Mouse (Mus musculus): ENCODE data around the gene Runx3. TPM values are rescaled to one million over a fixed set of nuclear protein-coding genes. Genes with fewer than 3 reads are reported as not detected.

Gene Runx3
- polyA plus RNA-seq, 1 experiment from 2014 or later: 1.3 TPM

- H3K4me3 ChIP-seq (ENCODE audit: low read length): no peak overlapping the region
Observed at GRCm38 (mm10) chr4:135151111-135151987, 30.9 kb downstream of the Runx3 start.

GRCm38 (mm10) chr4:135151988-135152594, 31.6 kb downstream of the Runx3 start:
- H3K4me3 ChIP-seq (ENCODE audit: low read length): peak overlapping the region; percentile 42
- ATAC-seq (replicated peaks; ENCODE audit: extremely low read depth, insufficient read depth, low FRiP score): no peak
- H3K4me2 ChIP-seq (ENCODE audit: low read depth, low read length): peak overlapping the region; percentile 61
- H3K4me1 ChIP-seq (ENCODE audit: control insufficient read depth, insufficient read depth, low read length): 0 out of 2 replicates have a peak, but pooled peaks cover 3% of the 10 kb centered on the region
- H3K27me3 ChIP-seq (ENCODE audit: control insufficient read depth, insufficient read depth, low read length): peaks cover 96% of the 10 kb centered on the region
- no peaks in the 10 kb centered on the region for H3K9me3 ChIP-seq (replicated peaks; ENCODE audit: control insufficient read depth, low read length)
- peak overlapping the region; percentile 31 for H3K9ac ChIP-seq (ENCODE audit: low read length)
- H3K27ac ChIP-seq (ENCODE audit: low read length): no peak overlapping the region
- WGBS: 2% methylated on average over 60 of the region's 63 CpGs
- H3K36me3 ChIP-seq (ENCODE audit: control insufficient read depth, insufficient read depth): no peaks in the 10 kb centered on the region

More at GRCm38 (mm10) chr4:135151111-135151987, 30.9 kb downstream of the Runx3 start:
- WGBS: 15% methylated on average over 34 of the region's 34 CpGs
- Histone ChIP-seq H3K36me3 (ENCODE audit: control insufficient read depth, insufficient read depth) (no peaks in the 10 kb centered on the region), H3K27ac (ENCODE audit: low read length) (no peak overlapping the region), H3K9ac (ENCODE audit: low read length) (no peak overlapping the region), H3K4me1 (ENCODE audit: control insufficient read depth, insufficient read depth, low read length) (0 out of 2 replicates have a peak, but pooled peaks cover 3% of the 10 kb centered on the region), H3K9me3 (replicated peaks; ENCODE audit: control insufficient read depth, low read length) (no peaks in the 10 kb centered on the region), H3K27me3 (ENCODE audit: control insufficient read depth, insufficient read depth, low read length) (peaks cover 93% of the 10 kb centered on the region), H3K4me2 (ENCODE audit: low read depth, low read length) (no peak overlapping the region)
- no peak for ATAC-seq (replicated peaks; ENCODE audit: extremely low read depth, insufficient read depth, low FRiP score)

GRCm38 (mm10) chr4:135152834-135153259, 32.4 kb downstream of the Runx3 start:
- Histone ChIP-seq H3K9me3 (replicated peaks; ENCODE audit: control insufficient read depth, low read length) (no peaks in the 10 kb centered on the region), H3K4me1 (ENCODE audit: control insufficient read depth, insufficient read depth, low read length) (0 out of 2 replicates have a peak, but pooled peaks cover 3% of the 10 kb centered on the region), H3K4me3 (ENCODE audit: low read length) (peak overlapping the region; percentile 42), H3K4me2 (ENCODE audit: low read depth, low read length) (peak overlapping the region; percentile 61), H3K27me3 (ENCODE audit: control insufficient read depth, insufficient read depth, low read length) (peaks cover 96% of the 10 kb centered on the region), H3K27ac (ENCODE audit: low read length) (no peak overlapping the region), H3K9ac (ENCODE audit: low read length) (peak overlapping the region; percentile 31; the same call in 1 of the 2 replicates), H3K36me3 (ENCODE audit: control insufficient read depth, insufficient read depth) (no peaks in the 10 kb centered on the region)
- 1% methylated on average over 34 of the region's 45 CpGs for WGBS
- no peak for ATAC-seq (replicated peaks; ENCODE audit: extremely low read depth, insufficient read depth, low FRiP score)

GRCm38 (mm10) chr4:135153260-135154088, 33.0 kb downstream of the Runx3 start:
- peak overlapping the region; percentile 32; the same call in 1 of the 2 replicates for H3K9ac ChIP-seq (ENCODE audit: low read length)
- H3K4me2 ChIP-seq (ENCODE audit: low read depth, low read length): peak overlapping the region; percentile 61
- H3K4me3 ChIP-seq (ENCODE audit: low read length): peak overlapping the region; percentile 42
- peaks cover 95% of the 10 kb centered on the region for H3K27me3 ChIP-seq (ENCODE audit: control insufficient read depth, insufficient read depth, low read length)
- H3K27ac ChIP-seq (ENCODE audit: low read length): no peak overlapping the region
- H3K4me1 ChIP-seq (ENCODE audit: control insufficient read depth, insufficient read depth, low read length): 0 out of 2 replicates have a peak, but pooled peaks cover 3% of the 10 kb centered on the region
- 2% methylated on average over 39 of the region's 39 CpGs for WGBS
- H3K9me3 ChIP-seq (replicated peaks; ENCODE audit: control insufficient read depth, low read length): no peaks in the 10 kb centered on the region
- H3K36me3 ChIP-seq (ENCODE audit: control insufficient read depth, insufficient read depth): no peaks in the 10 kb centered on the region
- ATAC-seq (replicated peaks; ENCODE audit: extremely low read depth, insufficient read depth, low FRiP score): no peak

- Histone ChIP-seq H3K27me3 (ENCODE audit: control insufficient read depth, insufficient read depth, low read length) (peaks cover 95% of the 10 kb centered on the region), H3K9me3 (replicated peaks; ENCODE audit: control insufficient read depth, low read length) (no peaks in the 10 kb centered on the region), H3K4me3 (ENCODE audit: low read length) (peak overlapping the region; percentile 42; the same call in 1 of the 2 replicates), H3K4me1 (ENCODE audit: control insufficient read depth, insufficient read depth, low read length) (0 out of 2 replicates have a peak, but pooled peaks cover 3% of the 10 kb centered on the region), H3K27ac (ENCODE audit: low read length) (no peak overlapping the region), H3K9ac (ENCODE audit: low read length) (no peak overlapping the region), H3K36me3 (ENCODE audit: control insufficient read depth, insufficient read depth) (no peaks in the 10 kb centered on the region), H3K4me2 (ENCODE audit: low read depth, low read length) (0 out of 2 replicates have a peak overlapping the region, but pooled peaks have one; percentile 61)
- 3% methylated on average over 21 of the region's 21 CpGs for WGBS
- ATAC-seq (replicated peaks; ENCODE audit: extremely low read depth, insufficient read depth, low FRiP score): no peak
Observed at GRCm38 (mm10) chr4:135154089-135154949, 33.9 kb downstream of the Runx3 start.

- Histone ChIP-seq H3K4me3 (ENCODE audit: low read length) (no peak overlapping the region), H3K9me3 (replicated peaks; ENCODE audit: control insufficient read depth, low read length) (no peaks in the 10 kb centered on the region), H3K27me3 (ENCODE audit: control insufficient read depth, insufficient read depth, low read length) (peaks cover 94% of the 10 kb centered on the region), H3K27ac (ENCODE audit: low read length) (no peak overlapping the region), H3K4me2 (ENCODE audit: low read depth, low read length) (no peak overlapping the region), H3K9ac (ENCODE audit: low read length) (no peak overlapping the region), H3K4me1 (ENCODE audit: control insufficient read depth, insufficient read depth, low read length) (0 out of 2 replicates have a peak, but pooled peaks cover 3% of the 10 kb centered on the region), H3K36me3 (ENCODE audit: control insufficient read depth, insufficient read depth) (no peaks in the 10 kb centered on the region)
- WGBS: 7% methylated on average over 29 of the region's 31 CpGs
- ATAC-seq (replicated peaks; ENCODE audit: extremely low read depth, insufficient read depth, low FRiP score): no peak
Observed at GRCm38 (mm10) chr4:135155106-135155800, 34.8 kb downstream of the Runx3 start.

GRCm38 (mm10) chr4:135155805-135156469, 35.5 kb downstream of the Runx3 start:
- Histone ChIP-seq H3K4me1 (ENCODE audit: control insufficient read depth, insufficient read depth, low read length) (0 out of 2 replicates have a peak, but pooled peaks cover 3% of the 10 kb centered on the region), H3K27ac (ENCODE audit: low read length) (no peak overlapping the region), H3K4me2 (ENCODE audit: low read depth, low read length) (no peak overlapping the region), H3K4me3 (ENCODE audit: low read length) (no peak overlapping the region), H3K36me3 (ENCODE audit: control insufficient read depth, insufficient read depth) (no peaks in the 10 kb centered on the region), H3K9ac (ENCODE audit: low read length) (no peak overlapping the region), H3K27me3 (ENCODE audit: control insufficient read depth, insufficient read depth, low read length) (peaks cover 92% of the 10 kb centered on the region), H3K9me3 (replicated peaks; ENCODE audit: control insufficient read depth, low read length) (no peaks in the 10 kb centered on the region)
- ATAC-seq (replicated peaks; ENCODE audit: extremely low read depth, insufficient read depth, low FRiP score): no peak
- 14% methylated on average over 15 of the region's 15 CpGs for WGBS
